Mouse (Mus musculus): ENCODE data around the gene Cers5. TPM values are rescaled to one million over a fixed set of nuclear protein-coding genes. Genes with fewer than 3 reads are reported as not detected.
"Not testable (repeated sequence)": the region's sequence is repeated elsewhere in the genome, so short reads cannot be mapped to it uniquely, and the experiment has no call there.

The Cers5 gene
- total RNA-seq, 2 experiments from 2014 or later, result 34.4 to 35.2 TPM

- DNase-seq (ENCODE audit: low spot score in 2 of 2), result no peak
Observed at GRCm38 (mm10) chr15:99711491-99711890, 61.2 kb downstream of the Cers5 start.

GRCm38 (mm10) chr15:99710221-99711190 is 62.2 kb downstream of the Cers5 start:
- DNase-seq (ENCODE audit: low spot score in 2 of 2), result no peak

- no peak for DNase-seq (ENCODE audit: low spot score in 2 of 2)
Observed at GRCm38 (mm10) chr15:99708176-99708575, 64.5 kb downstream of the Cers5 start.

GRCm38 (mm10) chr15:99705440-99706048 is 67.1 kb downstream of the Cers5 start, which contains the start of gene Gm17349:
Gene Gm17349 (minus strand): TSS chr15:99705490.
- peak; percentile 53 to 65 for DNase-seq (ENCODE audit: low spot score in 2 of 2)

- no peak for DNase-seq (ENCODE audit: low spot score in 2 of 2)
Observed at GRCm38 (mm10) chr15:99704881-99705280, 67.8 kb downstream of the Cers5 start.

GRCm38 (mm10) chr15:99704041-99704681 is 68.5 kb downstream of the Cers5 start:
- DNase-seq (ENCODE audit: low spot score in 2 of 2), result peak in 1 of 2 experiments; percentile 59

GRCm38 (mm10) chr15:99703676-99704040 is 69.0 kb downstream of the Cers5 start:
- no peak for DNase-seq (ENCODE audit: low spot score in 2 of 2)

GRCm38 (mm10) chr15:99703104-99703503 is 69.6 kb downstream of the Cers5 start:
- DNase-seq (ENCODE audit: low spot score in 2 of 2), result no peak

- peak; percentile 96 to 97 for DNase-seq (ENCODE audit: low spot score in 2 of 2)
Observed at GRCm38 (mm10) chr15:99701999-99702900, 70.4 kb downstream of the Cers5 start, which contains the start of gene Smarcd1. Gene Smarcd1 (plus strand): TSS chr15:99702129.

- DNase-seq (ENCODE audit: low spot score in 2 of 2), result not testable (repeated sequence)
Observed at GRCm38 (mm10) chr15:99701640-99701998, 71.1 kb downstream of the Cers5 start.

- DNase-seq (ENCODE audit: low spot score in 2 of 2), result no peak
Observed at GRCm38 (mm10) chr15:99700219-99701106, 72.2 kb downstream of the Cers5 start.

- no peak for DNase-seq (ENCODE audit: low spot score in 2 of 2)
Observed at GRCm38 (mm10) chr15:99699715-99700114, 73.0 kb downstream of the Cers5 start.

GRCm38 (mm10) chr15:99698533-99699085 is 74.1 kb downstream of the Cers5 start:
- no peak for DNase-seq (ENCODE audit: low spot score in 2 of 2)

GRCm38 (mm10) chr15:99697309-99697708 is 75.4 kb downstream of the Cers5 start:
- DNase-seq (ENCODE audit: low spot score in 2 of 2), result no peak

GRCm38 (mm10) chr15:99691976-99692375 is 80.7 kb downstream of the Cers5 start:
- DNase-seq (ENCODE audit: low spot score in 2 of 2), result no peak

GRCm38 (mm10) chr15:99690924-99691323 is 81.8 kb downstream of the Cers5 start:
- no peak for DNase-seq (ENCODE audit: low spot score in 2 of 2)

GRCm38 (mm10) chr15:99688712-99689111 is 84.0 kb downstream of the Cers5 start:
- DNase-seq (ENCODE audit: low spot score in 2 of 2), result peak in 1 of 2 experiments; percentile 60
